1 mouse cellular context compared by ENCODE assay signal in genomic region chr9:21287571-21288402, GRCm38 (mm10).
TF ChIP-seq lines count a peak whose summit lies in the region.

Gene Kri1 (minus strand): TSS chr9:21287969.

TF ChIP-seq in MEL, 35 proteins besides CTCF, POLR2A, EP300 and RAD21 (continued from another document):
- TF ChIP-seq ZNF384 (IDR thresholded peaks at IDR 0.05; ENCODE audit: low read depth, low read length) = no peak
- no peak for TF ChIP-seq POLR2AphosphoS2 (IDR thresholded peaks at IDR 0.05; ENCODE audit: low read length)
